Mouse (Mus musculus) adrenal gland, postnatal 25 days (tissue): Measurements from ENCODE around the gene Pycr1. TPM values are rescaled to one million over a fixed set of nuclear protein-coding genes. Genes with fewer than 3 reads are reported as not detected.
A peak's percentile ranks its signal among the peaks of the same experiment; 100 is the strongest.

ENCODE experiments used
- DNase-seq: peaks from one replicate; pipeline ENCODE4 v3.0.0; 2021; ENCODE audit warnings: mixed read lengths
- total RNA-seq: library from RNA; stranded (reverse); gene quantifications from 2 replicates; pipeline ENCODE4 v1.2.3, GENCODE M21; 2021

The Pycr1 gene
- total RNA-seq, 1 experiment from 2014 or later = 1.3 TPM

DNA sequence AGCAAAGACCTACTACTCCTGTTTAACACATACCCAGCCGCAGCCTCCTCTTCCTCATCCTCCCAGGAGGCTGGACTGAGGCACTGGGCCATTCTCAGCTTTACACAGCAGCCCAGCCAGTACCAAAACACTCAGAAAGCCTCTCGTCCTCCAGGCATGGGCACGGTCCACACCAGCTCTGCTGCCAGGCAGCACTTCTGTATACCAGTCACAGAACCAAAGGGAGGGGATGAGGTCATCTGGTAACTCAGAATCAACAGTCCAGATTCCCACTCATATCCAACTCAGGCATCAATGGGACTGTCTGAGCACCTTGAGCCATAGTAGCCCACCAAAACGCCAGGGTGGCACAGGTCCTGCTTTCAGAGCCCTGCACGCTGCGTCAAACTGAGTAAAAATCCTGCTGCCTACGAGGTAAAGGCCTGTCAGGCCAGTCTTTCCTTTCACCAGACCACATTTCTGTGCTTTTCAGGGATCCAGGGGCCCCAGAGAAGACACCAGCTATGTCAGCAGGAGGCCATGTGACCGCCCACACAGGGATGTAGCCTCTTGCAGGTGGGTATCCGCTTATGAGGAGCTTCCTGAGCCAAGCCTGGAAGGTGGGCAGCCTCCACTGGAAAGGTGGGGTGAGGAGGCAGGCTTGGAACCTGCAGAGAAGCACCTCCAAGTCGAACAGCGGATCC, 16.6 kb downstream of the Pycr1 start:
- DNase-seq = no peak

DNA sequence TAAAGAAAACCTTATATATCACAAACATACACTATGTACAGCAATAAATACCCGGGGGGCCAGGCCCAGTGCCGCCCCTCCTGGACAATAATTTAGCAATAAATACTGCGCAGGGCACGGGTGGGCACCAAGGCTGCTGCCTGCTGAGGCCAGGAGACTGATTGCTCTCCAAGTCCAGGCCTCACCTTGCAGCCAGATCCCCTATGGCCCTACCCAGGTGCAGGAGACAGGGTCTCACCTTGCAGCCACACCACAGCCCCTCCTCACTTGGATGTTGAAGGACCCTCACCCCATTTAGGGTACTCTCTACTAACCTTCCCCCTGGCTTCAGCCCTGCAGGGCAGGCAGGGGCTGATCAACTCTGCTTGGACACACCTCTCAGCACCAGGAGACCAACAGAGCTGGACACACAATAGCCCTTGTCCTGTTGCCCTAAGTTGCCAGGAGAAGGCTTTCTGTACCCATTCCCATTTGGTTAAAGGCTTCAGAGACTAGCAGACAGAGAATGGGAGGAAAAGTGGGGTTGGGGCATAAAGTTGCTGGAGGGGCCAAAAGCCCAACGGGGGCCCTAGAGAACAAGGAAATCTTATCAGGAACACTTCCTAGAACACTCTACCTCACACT, 18.3 kb downstream of the Pycr1 start, which contains the start of gene Sirt7:
Sirt7 (minus strand) TSS at position 89 of the 624 bp plus-strand sequence.
- no peak for DNase-seq

DNA sequence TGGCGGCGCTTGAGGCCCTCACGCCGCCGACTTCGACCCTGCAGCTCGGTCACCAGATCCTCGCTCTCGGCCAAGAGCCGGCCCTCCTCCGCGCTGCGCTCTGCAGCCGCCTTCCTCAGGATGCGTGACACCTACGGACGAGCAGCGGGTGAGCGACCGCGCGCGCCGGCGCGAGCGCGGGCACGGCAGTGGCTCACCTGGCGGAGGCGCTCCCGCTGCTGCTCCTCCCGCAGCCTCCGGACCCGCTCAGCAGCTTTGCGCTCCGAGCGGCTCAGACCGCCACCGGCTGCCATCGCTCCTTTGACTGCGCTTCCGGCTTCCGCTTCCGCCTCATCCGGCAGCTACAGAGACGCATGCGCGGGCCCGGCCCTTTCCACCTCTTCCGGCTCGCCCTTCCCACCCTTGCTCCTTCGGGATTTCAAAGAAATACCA, 18.9 kb downstream of the Pycr1 start:
- peak; percentile 90 for DNase-seq

DNA sequence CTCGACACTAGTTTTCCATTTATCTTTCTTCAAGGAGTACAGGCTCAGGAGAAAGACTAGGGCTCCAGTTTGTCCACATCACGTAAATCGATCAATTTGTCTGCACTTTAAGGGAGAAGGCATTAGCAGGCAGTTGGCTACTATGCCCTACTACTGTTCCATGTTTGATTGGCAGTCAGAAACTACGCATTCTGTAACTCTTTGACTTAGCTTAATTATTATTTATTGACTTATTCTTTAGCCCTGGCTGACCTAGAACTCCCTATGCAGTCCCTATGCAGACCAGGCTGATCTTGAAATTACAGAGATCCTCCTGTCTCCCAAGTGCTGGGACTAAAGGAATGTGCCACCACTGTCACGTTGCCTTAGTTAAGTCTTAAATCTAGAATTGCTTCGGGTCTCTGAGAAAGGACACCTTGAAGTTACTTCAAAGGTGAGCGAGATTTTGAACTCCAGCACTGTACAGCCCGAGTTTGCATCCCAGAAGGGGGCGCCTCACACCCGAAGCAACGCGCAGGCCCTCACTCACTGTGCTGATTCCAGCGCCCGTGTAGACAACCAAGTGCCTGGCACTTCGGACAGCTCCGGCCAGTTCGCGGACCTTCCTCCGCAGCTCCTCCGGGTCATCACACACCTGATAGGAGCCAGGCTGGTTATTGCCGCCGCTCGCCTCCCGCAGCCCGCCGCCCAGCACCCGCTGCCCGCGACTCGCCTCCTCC, 19.4 kb downstream of the Pycr1 start:
- peak; percentile 77 for DNase-seq

DNA sequence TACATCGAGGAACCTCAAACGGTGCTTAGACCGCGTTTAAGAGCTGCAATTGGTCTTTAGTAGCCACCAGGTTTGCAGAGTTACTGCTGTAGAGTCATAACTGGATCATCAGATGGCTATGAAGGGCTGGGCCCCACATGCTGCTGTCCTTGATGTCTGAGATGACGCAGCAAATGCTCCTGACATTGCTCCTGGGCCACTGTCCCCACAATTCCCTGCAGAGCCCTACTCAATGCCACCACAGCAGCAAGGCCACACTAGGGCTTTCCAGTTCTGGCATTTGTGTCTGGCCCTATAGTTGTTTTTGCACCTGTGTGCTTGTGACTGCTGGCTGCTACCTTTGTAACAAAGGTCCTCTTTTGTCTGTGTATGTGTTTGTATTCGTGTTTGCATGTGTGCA, 20.8 kb downstream of the Pycr1 start:
- peak; percentile 43 for DNase-seq

DNA sequence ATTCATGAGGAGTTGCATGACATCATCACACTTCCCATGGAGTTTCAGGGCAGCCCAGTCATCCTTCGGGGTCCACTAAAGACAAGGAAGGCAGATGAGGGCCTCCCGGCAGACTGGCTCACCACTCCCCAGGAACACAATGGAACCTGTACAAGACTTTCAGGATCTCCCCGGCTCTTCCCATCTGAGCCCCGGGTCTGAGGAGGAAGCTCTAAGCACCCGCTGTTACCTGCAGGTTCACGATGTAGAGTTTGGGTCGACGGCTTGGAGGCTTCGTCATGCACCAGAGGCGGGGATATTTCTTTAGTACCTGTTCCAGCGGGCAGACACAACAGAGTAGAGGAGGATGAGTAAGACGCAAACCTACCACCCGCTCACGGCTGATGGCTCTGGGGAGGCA, 23.4 kb downstream of the Pycr1 start:
- no peak for DNase-seq

DNA sequence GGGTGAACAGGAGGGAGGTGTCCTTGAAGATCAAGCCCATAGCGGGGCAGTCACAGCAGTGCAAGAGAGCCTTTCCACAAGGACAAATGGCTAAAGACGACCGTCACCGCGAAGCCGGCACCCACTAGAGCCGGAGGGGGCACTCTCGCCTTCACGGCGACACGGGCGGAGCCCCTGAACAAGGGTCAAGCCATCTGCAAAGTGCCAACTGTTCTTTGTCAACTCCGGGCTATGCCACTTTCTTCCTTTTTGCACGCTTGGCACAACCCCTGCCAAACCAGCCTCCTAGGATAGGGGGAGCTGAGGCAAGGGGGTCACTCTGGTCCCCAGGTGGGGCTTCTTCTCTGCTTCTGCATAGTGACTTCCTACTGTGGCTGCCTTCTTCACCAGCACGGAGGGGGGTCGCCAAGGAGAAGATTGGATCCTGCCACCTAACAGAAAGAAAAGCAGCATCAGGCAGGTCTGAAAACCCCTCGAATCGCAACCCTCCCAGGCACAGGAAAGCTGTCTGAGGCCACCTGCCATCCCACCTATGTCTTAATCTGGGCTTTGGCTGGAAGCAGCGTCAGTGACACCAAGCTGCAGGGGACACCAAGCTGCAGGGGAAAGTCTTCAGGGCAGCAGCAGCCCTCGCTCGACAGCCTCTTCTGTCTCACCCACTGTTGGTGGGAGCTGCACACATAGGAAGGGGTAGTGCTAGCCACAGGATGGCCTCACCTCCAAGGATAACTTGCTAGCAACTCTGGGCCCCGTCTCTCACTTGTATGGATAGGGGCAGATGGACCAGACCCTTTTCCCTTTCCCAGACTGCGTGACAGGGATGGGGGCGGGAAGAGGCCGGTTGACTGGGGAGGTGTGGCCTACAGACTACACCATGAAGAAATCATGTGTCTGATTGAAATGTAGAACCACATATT, 24.7 kb downstream of the Pycr1 start:
- DNase-seq = no peak

DNA sequence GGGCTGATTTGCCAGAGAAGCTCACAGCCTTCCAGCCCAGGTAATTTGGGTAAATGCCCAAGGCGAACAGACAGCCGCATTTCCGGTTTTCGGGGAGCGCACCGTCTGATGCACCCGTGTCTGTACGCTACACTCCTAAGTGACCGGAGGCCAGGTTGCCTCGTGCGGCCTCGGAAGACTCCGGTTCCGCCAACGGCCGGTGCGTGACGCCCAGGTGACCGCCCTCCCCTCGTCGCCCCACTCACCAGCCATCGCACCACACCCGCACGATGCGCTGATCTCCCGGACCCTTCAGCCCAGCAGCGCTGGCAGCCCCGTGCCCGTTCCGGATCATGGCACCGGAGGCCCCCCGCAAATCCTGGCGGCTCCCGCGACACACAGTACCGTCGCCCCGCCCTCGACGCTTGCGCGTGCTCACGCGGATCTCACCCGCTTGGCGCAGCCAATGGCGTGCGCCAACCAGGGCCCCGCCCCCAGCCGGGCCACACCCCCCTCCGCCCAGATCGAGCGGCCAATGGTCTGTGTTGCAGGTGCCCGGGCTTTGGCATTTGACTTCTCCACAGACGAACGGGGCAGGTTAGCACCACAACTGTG, 26.0 kb downstream of the Pycr1 start, which contains the start of gene Pcyt2:
Pcyt2 (minus strand) TSS at position 418 of the 594 bp plus-strand sequence.
- DNase-seq = peak; percentile 95

DNA sequence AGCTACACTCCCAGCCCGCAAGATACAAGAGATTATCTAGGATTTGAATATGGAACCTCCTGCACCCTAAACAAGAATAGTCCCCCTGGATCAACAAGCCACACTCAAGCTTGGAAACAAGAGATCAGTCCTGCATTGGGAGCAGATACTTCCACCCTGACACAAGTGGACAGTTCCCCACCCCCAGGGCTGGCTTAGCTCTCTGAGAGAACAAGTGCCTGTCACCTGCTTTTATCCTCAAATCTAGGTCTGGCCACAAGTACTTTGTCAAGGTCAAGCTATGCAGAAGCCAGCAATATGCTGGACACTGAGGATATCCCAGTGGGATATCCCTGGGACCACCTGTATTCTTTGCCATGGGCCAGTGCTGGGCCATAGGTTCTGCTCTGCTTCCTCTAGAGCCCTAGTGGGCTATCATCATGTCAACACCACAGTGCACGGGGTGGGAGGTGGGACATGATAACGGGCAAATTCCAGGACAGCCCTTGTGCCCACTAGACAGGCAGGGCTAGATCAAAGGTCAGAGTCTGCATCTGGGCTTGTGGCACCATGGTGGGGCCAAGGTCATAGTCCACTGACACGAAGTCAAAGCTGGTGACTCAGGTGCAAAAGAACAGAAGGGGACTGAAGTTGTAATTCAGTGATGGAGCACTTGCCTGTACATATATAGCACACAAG, 26.8 kb downstream of the Pycr1 start:
- no peak for DNase-seq

DNA sequence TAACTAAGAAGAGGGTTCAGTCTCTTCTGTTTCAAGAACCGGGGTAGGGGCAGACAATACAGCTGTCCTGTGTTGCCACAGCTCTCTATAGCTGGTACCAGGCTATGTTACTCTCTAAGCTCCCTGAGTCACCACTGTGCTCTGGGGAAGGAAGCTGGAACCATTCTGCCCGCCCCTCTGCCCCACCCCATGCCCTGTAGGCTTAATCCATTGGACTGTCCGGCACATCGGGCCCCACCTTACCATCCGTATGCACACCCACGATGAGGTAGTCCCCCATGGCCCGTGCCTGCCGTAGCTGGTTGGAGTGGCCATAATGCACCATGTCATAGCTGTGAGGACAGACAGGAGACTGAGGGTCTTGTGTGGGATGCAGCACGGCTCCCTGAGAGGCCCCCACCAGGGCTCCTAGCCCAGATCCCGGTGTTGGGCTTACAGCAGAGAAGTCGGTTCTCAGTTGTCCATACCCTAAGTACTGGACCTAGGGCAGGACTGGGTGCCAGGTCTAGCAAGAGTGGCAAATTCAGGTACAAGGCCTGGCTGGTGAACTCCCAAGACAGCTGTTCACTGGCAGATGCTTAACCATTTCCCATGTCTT, 27.9 kb downstream of the Pycr1 start:
- DNase-seq = no peak

DNA sequence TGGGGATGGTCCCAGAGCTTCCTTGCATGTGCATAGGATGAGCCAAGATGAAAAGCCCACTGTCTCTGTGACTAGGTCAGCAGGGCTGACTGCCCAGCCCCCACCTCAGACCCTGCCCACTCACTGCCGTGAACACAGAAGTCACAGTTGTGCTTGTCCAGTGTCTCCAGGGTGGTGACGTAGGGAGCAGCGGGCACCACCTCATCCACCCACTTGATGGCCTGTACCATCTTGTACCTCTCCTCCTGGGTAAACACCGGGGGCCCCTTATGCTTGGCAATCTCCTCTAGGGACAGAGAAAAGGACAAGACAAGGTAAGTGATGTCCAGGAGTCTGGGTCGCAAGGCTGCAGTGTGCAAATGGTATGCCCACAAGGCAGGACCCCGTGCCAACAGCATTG, 28.4 kb downstream of the Pycr1 start:
- no peak for DNase-seq

DNA sequence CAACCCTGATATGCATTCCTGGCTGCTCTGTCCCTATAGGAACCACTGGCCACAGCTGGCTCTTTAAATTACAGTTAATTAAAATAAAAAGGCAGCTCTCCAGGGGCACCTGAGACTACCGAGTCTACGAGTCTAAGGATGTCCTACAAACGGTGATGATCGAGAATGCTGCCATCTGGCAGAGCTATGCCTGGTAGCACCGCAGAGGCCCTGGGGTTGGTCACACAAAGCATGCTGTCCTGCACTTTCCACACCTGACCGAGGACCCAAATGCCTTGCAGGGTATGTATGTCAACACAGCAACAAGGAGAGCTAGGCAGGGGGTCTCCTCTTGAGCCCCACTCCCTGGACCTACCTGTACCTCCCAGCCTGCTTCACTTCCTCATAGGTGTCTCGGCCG, 29.6 kb downstream of the Pycr1 start:
- no peak for DNase-seq

DNA sequence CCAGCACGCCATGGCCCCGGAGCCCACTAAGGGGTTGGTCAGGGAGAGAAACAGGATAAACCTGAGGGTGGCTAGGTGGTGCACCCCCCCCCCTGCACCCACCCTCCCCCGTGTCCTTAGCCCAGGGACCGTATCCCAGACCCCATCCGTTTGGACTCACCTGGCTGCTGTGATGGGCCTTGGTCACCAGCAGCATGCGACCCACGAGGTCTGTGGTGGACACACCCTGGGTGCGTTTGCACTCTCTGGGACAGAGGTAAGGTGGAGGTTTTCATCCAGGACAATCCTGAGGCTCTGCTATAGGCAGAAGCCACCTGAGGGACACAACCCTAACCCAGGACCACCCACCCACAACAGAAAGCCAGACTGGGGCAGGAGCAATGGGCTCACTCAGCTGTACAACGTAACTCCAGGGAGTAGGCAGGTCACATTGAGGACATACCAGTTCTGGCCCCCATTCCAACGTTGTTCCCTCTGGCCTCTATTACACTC, 30.0 kb downstream of the Pycr1 start:
- no peak for DNase-seq

DNA sequence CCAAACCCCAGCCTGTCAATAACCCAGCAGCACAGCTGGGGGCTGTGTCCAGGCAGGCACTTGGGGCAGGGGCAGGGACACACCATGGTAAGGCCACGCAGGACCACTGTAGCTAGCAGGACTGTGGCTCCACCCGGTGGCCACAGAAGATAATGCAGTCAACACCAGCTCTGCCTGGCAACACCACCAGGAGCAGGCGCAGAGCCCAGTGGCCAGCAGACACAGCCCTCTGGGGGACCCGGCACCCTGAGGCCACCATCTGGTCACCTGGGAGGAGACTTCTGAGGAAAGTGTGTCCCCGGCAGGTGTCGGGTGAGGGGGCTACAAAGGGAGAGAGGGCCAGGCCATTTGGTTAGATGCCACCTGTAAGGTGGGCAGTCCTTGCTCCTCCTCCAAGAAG, 30.8 kb downstream of the Pycr1 start:
- DNase-seq = peak; percentile 77

DNA sequence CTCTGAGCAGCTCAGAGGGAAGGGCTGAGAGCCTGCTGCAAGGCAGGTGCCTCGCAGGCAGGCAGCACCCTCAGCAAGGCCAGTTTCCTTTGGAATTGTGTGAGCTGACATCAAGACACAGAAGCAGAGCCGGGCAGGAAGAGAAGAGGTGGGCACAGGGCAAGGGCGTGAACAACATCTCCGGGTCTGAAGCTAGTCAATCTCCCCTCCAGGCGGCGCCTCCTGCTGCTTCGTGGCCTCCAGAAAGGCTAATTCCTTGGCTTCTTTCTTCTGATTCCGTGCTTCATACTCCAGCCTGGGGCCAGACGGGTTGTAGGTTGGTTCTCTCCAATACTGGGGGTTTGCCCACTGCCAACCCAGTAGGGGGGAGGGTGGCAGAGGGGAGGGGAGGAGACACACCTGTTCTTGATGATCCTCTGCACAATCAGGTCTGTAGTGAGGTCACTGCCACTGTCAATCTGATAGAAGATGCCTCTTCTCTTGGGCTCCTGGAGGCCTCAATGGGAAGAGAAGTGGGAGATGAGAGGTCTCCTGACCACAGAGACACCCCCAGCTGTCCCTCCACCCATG, 33.0 kb downstream of the Pycr1 start:
- DNase-seq = no peak

DNA sequence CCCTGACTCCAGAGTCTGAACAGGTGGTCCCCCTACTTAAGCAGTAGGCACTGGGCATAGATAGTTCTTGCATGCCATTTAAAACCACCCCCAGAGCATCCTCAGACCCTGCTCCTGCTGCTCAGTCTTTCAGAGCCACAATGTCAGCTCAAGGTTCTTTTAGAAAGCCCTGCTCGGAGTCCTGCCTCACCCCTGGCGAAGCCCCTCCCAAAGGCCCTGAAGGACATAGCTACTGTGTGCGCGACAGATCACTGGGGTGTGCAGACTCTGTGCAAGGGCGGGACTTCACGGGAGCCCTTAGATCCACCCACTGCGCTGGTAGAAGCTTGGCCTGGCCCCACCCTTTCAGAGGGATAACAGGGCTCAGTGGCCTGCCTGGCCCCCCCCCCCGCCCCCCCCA, 34.3 kb downstream of the Pycr1 start:
- DNase-seq = peak; percentile 61

DNA sequence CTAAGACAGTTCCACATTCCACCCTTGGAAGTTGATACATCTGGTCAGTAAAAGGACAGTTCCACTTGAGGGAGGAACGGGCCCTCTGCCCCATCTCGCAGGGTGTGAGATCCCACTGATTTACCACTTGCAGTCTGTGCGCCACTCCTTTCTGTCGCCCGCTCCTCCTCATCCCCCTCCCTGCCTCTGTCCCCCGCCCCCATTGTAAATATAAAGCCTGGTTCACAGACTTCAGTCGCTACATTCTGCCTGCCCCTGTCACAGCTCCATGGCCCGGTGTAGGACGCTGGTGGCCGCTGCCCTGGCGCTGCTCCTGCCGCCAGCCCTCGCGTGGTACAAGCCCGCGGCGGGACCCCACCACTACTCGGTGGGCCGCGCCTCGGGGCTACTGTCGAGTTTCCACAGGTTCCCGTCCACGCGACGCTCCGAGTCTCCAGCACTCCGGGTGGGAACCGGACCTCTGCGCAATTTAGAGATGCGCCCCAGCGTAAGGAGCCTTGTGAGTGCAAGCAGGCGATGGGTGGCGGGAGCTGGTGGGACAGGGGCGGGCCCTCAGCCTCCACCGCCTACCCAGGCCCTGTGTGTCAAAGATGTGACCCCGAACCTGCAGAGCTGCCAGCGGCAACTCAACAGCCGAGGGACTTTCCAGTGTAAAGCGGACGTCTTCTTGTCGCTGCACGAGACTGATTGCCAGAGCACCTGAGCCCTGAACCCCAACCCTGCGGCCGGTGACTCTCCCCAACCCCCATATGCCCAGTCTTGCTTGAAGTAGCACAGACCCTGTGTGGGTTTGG, 35.1 kb downstream of the Pycr1 start, which contains the start of gene Npb:
Npb (plus strand) TSS at position 237 of the 794 bp plus-strand sequence.
- no peak for DNase-seq

DNA sequence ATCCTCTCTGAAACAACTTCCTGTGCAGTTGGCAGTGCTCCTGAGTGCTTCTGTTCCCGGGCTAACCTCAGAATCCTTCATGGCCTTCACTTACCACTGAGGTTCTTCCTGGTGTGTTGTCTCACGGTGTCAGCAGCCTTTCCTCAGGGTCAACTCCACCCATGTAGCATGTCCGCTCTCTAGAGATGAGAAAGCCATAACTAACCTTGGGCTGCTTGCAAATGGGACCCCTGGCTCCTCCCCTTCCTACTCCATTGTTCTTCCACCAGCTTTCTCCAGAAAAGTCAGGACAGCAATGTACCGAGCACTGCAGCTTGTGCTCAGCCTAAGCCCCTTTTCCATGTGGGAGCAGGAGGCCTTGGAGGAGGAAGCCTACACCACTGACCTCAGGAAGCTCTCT, 36.8 kb downstream of the Pycr1 start:
- DNase-seq = no peak

DNA sequence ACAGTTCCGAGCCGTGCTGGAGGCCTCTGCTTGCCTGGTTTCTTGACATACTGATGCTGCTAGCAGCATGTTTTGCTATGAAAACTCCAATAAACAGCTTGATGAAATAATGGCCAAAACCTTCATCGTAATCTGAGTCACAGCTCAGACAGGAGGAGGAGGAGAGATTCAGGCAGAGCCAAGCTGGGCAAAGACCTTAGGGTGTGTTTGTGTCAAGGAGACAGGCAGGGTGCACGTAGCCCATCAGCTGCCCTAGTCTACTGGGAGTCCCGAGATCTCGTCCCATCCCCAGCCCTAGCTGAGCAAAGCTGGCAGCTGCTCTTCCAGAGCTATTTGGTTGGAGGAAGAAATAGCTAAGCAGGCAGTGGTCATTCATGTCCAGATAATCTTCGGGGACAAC, 37.9 kb downstream of the Pycr1 start:
- DNase-seq = no peak
